In genomic region chr10:98781888-98782351, GRCm38 (mm10) we compare ENCODE assay signal across 10 mouse cellular contexts.
A peak's percentile ranks its signal among the peaks of the same experiment; 100 is the strongest.
DNase-seq lines count a peak whose midpoint lies in the region; ATAC-seq lines count a peak whose summit lies in the region.
"Had no signal": no experiment of that assay in that cellular context is flagged by ENCODE, and none has a peak within 500 bp of the region (broad histone marks: within the 10 kb centered on the region; RNA-seq: fewer than 3 reads in every experiment).

No protein-coding gene starts in this region.

- intact Hi-C loops in heart, postnatal 14 days (cut with DNase I), result loop anchor here (5.0 kb wide), 1 partner anchor 130 kb away; the partner anchor contains the start of gene Atp2b1

- ATAC-seq in granulocyte monocyte progenitor cell, adult 5-6 weeks (replicated peaks; ENCODE audit: poor library complexity, severe bottlenecking), result peak; percentile 76
- ATAC-seq: hindbrain, embryonic 16.5 days had no signal

- DNase-seq in heart, adult 18-20 months, result peak; percentile 15 to 36
- no peak for DNase-seq in heart, postnatal 14 days
- DNase-seq in CD4-positive, CD25-positive, alpha-beta regulatory T cell, adult 2 months (ENCODE audit: low read depth, low spot score), result peak; percentile 66
- peak; percentile 12 for DNase-seq in lung, postnatal 14 days
- no peak for DNase-seq in urinary bladder, postnatal 14 days (ENCODE audit: low spot score)
- no peak for DNase-seq in adrenal gland, postnatal 10 days
- no peak for DNase-seq in ovary, postnatal 10 days (ENCODE audit: low spot score)
- DNase-seq: liver, embryonic 13.5 days had no signal

Comparison
In these comparisons a context has a peak if more than half of its experiments do, and no peak if none do; other contexts are left out.
1. DNase-seq: peak in heart, adult 18-20 months (2 of 2), CD4-positive, CD25-positive, alpha-beta regulatory T cell, adult 2 months (single experiment) and lung, postnatal 14 days (single experiment); none in heart, postnatal 14 days (0 of 2), urinary bladder, postnatal 14 days (single experiment), adrenal gland, postnatal 10 days (single experiment) and ovary, postnatal 10 days (single experiment).